Mouse (Mus musculus) midbrain, embryonic 13.5 days (tissue): ENCODE measurements at regions not wholly inside any gene's neighbourhood (a gene's known extent, or its start where the extent isn't known, plus 50 kb on each side); places are given as distances from the start of the nearest gene placed in this dataset.

Experiments used
- ATAC-seq: fragments of 200-750 bp; cut with Nextera tagmentation; 2 replicates; pipeline ENCODE4 v1.8.0; 2017; ENCODE audit warnings: mild to moderate bottlenecking, moderate TSS enrichment, moderate library complexity
- H3K27ac ChIP-seq: fragments of 300-500 bp; sonication (generic); 2 replicates; pipeline ENCODE4 v1.5.1; 2015; ENCODE audit warnings: inconsistent platforms, mild to moderate bottlenecking, moderate library complexity
- H3K27me3 ChIP-seq: fragments of 300-500 bp; sonication (generic); 2 replicates; pipeline ENCODE4 v1.6.1; 2015; ENCODE audit warnings: mild to moderate bottlenecking, inconsistent platforms
- H3K36me3 ChIP-seq: fragments of 300-500 bp; sonication (generic); 2 replicates; pipeline ENCODE4 v1.6.1; 2015; ENCODE audit warnings: mild to moderate bottlenecking, inconsistent platforms
- H3K4me1 ChIP-seq: fragments of 300-500 bp; sonication (generic); replicated peaks from 2 replicates; pipeline ENCODE4 v1.6.1; 2015; ENCODE audit warnings: inconsistent platforms
- H3K4me2 ChIP-seq: fragments of 300-500 bp; sonication (generic); replicated peaks from 2 replicates; pipeline ENCODE4 v1.6.1; 2015; ENCODE audit warnings: moderate library complexity, mild to moderate bottlenecking, inconsistent platforms
- H3K4me3 ChIP-seq: fragments of 300-500 bp; sonication (generic); replicated peaks from 2 replicates; pipeline ENCODE4 v1.5.1; 2015; ENCODE audit warnings: mild to moderate bottlenecking, inconsistent platforms
- H3K9ac ChIP-seq: fragments of 300-500 bp; sonication (generic); replicated peaks from 2 replicates; pipeline ENCODE4 v1.6.1; 2015; ENCODE audit warnings: mild to moderate bottlenecking, inconsistent platforms
- H3K9me3 ChIP-seq: fragments of 300-500 bp; sonication (generic); 2 replicates; pipeline ENCODE4 v1.6.1; 2016; ENCODE audit warnings: mild to moderate bottlenecking, inconsistent platforms
- WGBS: fragments of 180-500 bp; shearing (Covaris S2); methylation state at CpG from one replicate; pipeline ENCODE4 v1.1.7; 2015; 5-methylcytosine and 5-hydroxymethylcytosine counted together

GRCm38 (mm10) chr15:93910981-93911431 is 315.3 kb upstream of the Prickle1 start:
- H3K27me3 ChIP-seq, result no peaks in the 10 kb centered on the region
- ATAC-seq, result no peak
- WGBS, result 57% methylated on average over 11 of the region's 11 CpGs
- H3K4me1 ChIP-seq, result 0 out of 2 replicates have a peak, but pooled peaks cover 15% of the 10 kb centered on the region
- no peak overlapping the region for H3K4me3 ChIP-seq
- H3K27ac ChIP-seq, result no peak overlapping the region
- no peak overlapping the region for H3K4me2 ChIP-seq
- H3K9ac ChIP-seq, result no peak overlapping the region
- 0 out of 2 replicates have a peak, but pooled peaks cover 3% of the 10 kb centered on the region for H3K9me3 ChIP-seq
- H3K36me3 ChIP-seq, result no peaks in the 10 kb centered on the region

GRCm38 (mm10) chr15:93910158-93910557 is 314.5 kb upstream of the Prickle1 start:
- no peak overlapping the region for H3K27ac ChIP-seq
- 0 out of 2 replicates have a peak, but pooled peaks cover 3% of the 10 kb centered on the region for H3K9me3 ChIP-seq
- no peak for ATAC-seq
- no peaks in the 10 kb centered on the region for H3K36me3 ChIP-seq
- no peak overlapping the region for H3K4me2 ChIP-seq
- no peaks in the 10 kb centered on the region for H3K27me3 ChIP-seq
- no peak overlapping the region for H3K4me3 ChIP-seq
- WGBS, result 86% methylated on average over 3 of the region's 3 CpGs
- no peak overlapping the region for H3K9ac ChIP-seq
- H3K4me1 ChIP-seq, result 0 out of 2 replicates have a peak, but pooled peaks cover 15% of the 10 kb centered on the region

- no peaks in the 10 kb centered on the region for H3K27me3 ChIP-seq
- 51% methylated on average over 18 of the region's 18 CpGs for WGBS
- H3K4me2 ChIP-seq, result no peak overlapping the region
- ATAC-seq, result no peak
- H3K36me3 ChIP-seq, result no peaks in the 10 kb centered on the region
- no peak overlapping the region for H3K4me3 ChIP-seq
- H3K27ac ChIP-seq, result no peak overlapping the region
- H3K9ac ChIP-seq, result no peak overlapping the region
- H3K9me3 ChIP-seq, result 0 out of 2 replicates have a peak, but pooled peaks cover 3% of the 10 kb centered on the region
- peaks cover 5% of the 10 kb centered on the region; the same call in 1 of the 2 replicates for H3K4me1 ChIP-seq
These were observed 308.2 kb upstream of the Prickle1 start for GRCm38 (mm10) chr15:93903671-93904603.

- H3K4me3 ChIP-seq, result no peak overlapping the region
- no peak overlapping the region for H3K9ac ChIP-seq
- H3K4me1 ChIP-seq, result no peaks in the 10 kb centered on the region
- 89% methylated on average over 8 of the region's 8 CpGs for WGBS
- no peak overlapping the region for H3K27ac ChIP-seq
- no peak overlapping the region for H3K4me2 ChIP-seq
- no peaks in the 10 kb centered on the region for H3K27me3 ChIP-seq
- ATAC-seq, result no peak
- no peaks in the 10 kb centered on the region for H3K9me3 ChIP-seq
- no peaks in the 10 kb centered on the region for H3K36me3 ChIP-seq
These were observed 287.1 kb upstream of the Prickle1 start for GRCm38 (mm10) chr15:93882826-93883225.

- Histone ChIP-seq H3K27ac (no peak overlapping the region), H3K27me3 (no peaks in the 10 kb centered on the region), H3K4me1 (no peaks in the 10 kb centered on the region), H3K9ac (no peak overlapping the region), H3K4me3 (no peak overlapping the region), H3K4me2 (no peak overlapping the region), H3K36me3 (no peaks in the 10 kb centered on the region), H3K9me3 (no peaks in the 10 kb centered on the region)
- ATAC-seq, result no peak
These were observed 285.6 kb upstream of the Prickle1 start for GRCm38 (mm10) chr15:93881276-93881675.

- H3K9me3 ChIP-seq, result no peaks in the 10 kb centered on the region
- no peaks in the 10 kb centered on the region for H3K36me3 ChIP-seq
- no peak for ATAC-seq
- H3K4me1 ChIP-seq, result no peaks in the 10 kb centered on the region
- H3K27me3 ChIP-seq, result no peaks in the 10 kb centered on the region
- H3K9ac ChIP-seq, result no peak overlapping the region
- H3K4me3 ChIP-seq, result no peak overlapping the region
- 82% methylated on average over 8 of the region's 8 CpGs for WGBS
- no peak overlapping the region for H3K27ac ChIP-seq
- no peak overlapping the region for H3K4me2 ChIP-seq
These were observed 284.6 kb upstream of the Prickle1 start for GRCm38 (mm10) chr15:93880302-93880701.

- WGBS, result 93% methylated on average over 3 of the region's 3 CpGs
- no peaks in the 10 kb centered on the region for H3K36me3 ChIP-seq
- ATAC-seq, result no peak
- no peak overlapping the region for H3K9ac ChIP-seq
- no peaks in the 10 kb centered on the region for H3K27me3 ChIP-seq
- H3K4me1 ChIP-seq, result no peaks in the 10 kb centered on the region
- no peak overlapping the region for H3K4me3 ChIP-seq
- H3K9me3 ChIP-seq, result no peaks in the 10 kb centered on the region
- no peak overlapping the region for H3K4me2 ChIP-seq
- no peak overlapping the region for H3K27ac ChIP-seq
These were observed 283.3 kb upstream of the Prickle1 start for GRCm38 (mm10) chr15:93879006-93879405.

- Histone ChIP-seq H3K9me3 (no peaks in the 10 kb centered on the region), H3K4me3 (no peak overlapping the region), H3K4me2 (no peak overlapping the region), H3K4me1 (no peaks in the 10 kb centered on the region), H3K27ac (no peak overlapping the region), H3K9ac (no peak overlapping the region), H3K36me3 (no peaks in the 10 kb centered on the region), H3K27me3 (no peaks in the 10 kb centered on the region)
- ATAC-seq, result no peak
- WGBS, result 95% methylated on average over 10 of the region's 10 CpGs
These were observed 280.6 kb upstream of the Prickle1 start for GRCm38 (mm10) chr15:93876335-93876734.

GRCm38 (mm10) chr15:93875685-93876084 is 280.0 kb upstream of the Prickle1 start:
- Histone ChIP-seq H3K4me1 (no peaks in the 10 kb centered on the region), H3K36me3 (no peaks in the 10 kb centered on the region), H3K4me2 (no peak overlapping the region), H3K9ac (no peak overlapping the region), H3K27ac (no peak overlapping the region), H3K27me3 (no peaks in the 10 kb centered on the region), H3K4me3 (no peak overlapping the region), H3K9me3 (no peaks in the 10 kb centered on the region)
- WGBS, result 97% methylated on average over 1 of the region's 1 CpGs
- ATAC-seq, result no peak

GRCm38 (mm10) chr15:93874206-93874605 is 278.5 kb upstream of the Prickle1 start:
- no peaks in the 10 kb centered on the region for H3K4me1 ChIP-seq
- no peak overlapping the region for H3K4me2 ChIP-seq
- no peaks in the 10 kb centered on the region for H3K36me3 ChIP-seq
- no peaks in the 10 kb centered on the region for H3K27me3 ChIP-seq
- no peak overlapping the region for H3K9ac ChIP-seq
- no peak overlapping the region for H3K27ac ChIP-seq
- H3K4me3 ChIP-seq, result no peak overlapping the region
- H3K9me3 ChIP-seq, result no peaks in the 10 kb centered on the region
- WGBS, result 87% methylated on average over 6 of the region's 6 CpGs
- ATAC-seq, result no peak

GRCm38 (mm10) chr15:93857336-93857901 is 261.7 kb upstream of the Prickle1 start:
- 87% methylated on average over 12 of the region's 12 CpGs for WGBS
- ATAC-seq, result no peak
- H3K9ac ChIP-seq, result no peak overlapping the region

GRCm38 (mm10) chr15:93853221-93853620 is 257.5 kb upstream of the Prickle1 start:
- no peak overlapping the region for H3K9ac ChIP-seq
- H3K9me3 ChIP-seq, result no peaks in the 10 kb centered on the region
- no peaks in the 10 kb centered on the region for H3K4me1 ChIP-seq
- WGBS, result 92% methylated on average over 3 of the region's 3 CpGs
- no peak for ATAC-seq
- H3K36me3 ChIP-seq, result no peaks in the 10 kb centered on the region
- H3K27me3 ChIP-seq, result no peaks in the 10 kb centered on the region
- H3K27ac ChIP-seq, result no peak overlapping the region
- no peak overlapping the region for H3K4me3 ChIP-seq
- no peak overlapping the region for H3K4me2 ChIP-seq

More at GRCm38 (mm10) chr15:93857336-93857901, 261.7 kb upstream of the Prickle1 start:
- H3K4me2 ChIP-seq, result no peak overlapping the region
- H3K36me3 ChIP-seq, result no peaks in the 10 kb centered on the region
- H3K4me1 ChIP-seq, result no peaks in the 10 kb centered on the region
- H3K9me3 ChIP-seq, result no peaks in the 10 kb centered on the region
- no peak overlapping the region for H3K27ac ChIP-seq
- H3K4me3 ChIP-seq, result no peak overlapping the region
- no peaks in the 10 kb centered on the region for H3K27me3 ChIP-seq
